Mouse (Mus musculus) CD4-positive helper T cell, adult 2 months (primary cell): ENCODE results near the gene Ppfibp1.

Experiments
- DNase-seq: peaks from one replicate; pipeline ENCODE4 v3.0.0-alpha.2; 2012; ENCODE audit warnings: low read depth, missing footprints, low spot score

Ppfibp1 gene

DNA sequence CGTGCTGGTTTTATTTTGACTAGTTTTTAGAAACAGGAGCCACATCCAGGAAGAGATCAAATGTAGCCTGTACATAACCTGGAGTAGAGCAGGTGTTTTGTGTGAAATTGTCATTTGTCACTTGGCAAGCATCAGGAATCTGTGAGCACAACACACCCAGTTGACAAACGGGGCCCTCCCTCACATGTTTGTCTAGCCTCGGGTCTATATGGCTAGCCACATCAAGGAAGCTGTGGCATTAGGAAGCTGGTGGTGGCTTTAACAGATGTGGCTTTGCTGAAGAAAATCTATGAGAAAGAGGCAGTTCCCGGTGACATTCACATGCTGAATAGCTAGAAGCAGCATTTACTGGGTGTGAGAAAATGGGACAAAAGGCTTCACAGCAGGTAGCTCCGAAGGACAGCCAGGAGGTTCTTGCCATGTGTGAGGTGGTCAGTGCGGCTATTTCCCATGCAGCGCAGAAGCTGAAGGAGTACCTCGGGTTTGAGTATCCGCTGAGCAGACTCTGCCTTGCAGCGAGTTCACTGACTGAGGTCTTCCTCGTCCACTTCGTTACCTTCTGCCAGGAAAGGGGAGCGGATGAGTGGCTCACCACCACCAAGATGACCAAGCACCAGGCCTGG is 144.1 kb downstream of the Ppfibp1 start, which contains the start of gene Rep15:
TSS of gene Rep15 (plus strand) at position 282 of the 623 bp plus-strand sequence.
- DNase-seq: peak; percentile 43

DNA sequence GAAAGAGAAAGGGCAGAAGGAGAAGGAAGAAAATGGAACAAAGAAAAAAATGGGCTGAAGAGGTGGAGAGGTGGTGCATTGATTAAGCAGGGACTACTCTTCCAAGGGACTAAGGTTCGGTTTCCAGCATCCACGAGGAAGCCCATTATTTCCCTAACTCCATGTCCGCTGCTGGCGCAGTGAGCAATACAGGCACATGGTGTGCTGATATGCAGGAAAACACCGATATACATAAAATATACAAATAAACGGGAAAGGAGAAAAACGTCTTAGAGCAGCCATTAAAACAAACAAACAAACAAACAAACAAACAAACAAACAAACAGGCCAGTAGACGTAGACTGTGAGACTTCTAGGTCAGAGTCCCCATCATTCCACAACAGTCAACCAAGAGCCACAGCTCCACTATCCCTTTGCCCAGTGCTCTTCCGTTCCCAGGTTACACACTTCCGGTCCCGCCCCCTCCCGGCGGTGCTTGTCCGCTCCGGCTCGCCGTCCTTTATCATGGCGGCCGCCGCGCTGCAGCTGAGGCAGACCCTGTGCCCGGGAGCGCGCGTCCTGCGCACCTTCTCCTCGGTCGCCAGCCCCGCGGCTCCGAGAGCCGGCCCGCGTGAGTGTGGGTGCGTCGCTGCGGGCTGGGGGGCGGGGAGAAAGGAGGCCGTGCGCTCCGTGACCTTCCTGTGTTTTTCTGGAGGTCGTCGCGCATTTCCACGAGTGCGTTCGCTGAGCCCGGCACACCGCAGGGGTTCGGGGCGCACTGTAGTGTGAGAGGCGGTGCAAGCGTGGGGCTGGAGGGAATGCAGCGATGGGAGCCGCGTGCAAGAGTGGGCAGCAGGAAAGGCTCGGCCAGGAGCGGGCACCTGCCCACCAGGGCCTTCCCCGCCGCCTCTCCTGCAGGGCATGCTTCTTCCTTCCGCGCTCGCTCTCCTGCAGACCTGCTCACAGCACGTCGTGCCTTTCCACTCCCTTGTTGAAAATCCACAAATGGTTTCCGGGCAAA is 154.3 kb downstream of the Ppfibp1 start, which contains the start of gene Mrps35:
TSS of gene Mrps35 (plus strand) at position 474 of the 1,000 bp plus-strand sequence.
- peak; percentile 88 for DNase-seq

- DNase-seq: no peak
Measured at GRCm38 (mm10) chr6:147043633-147044032, 155.3 kb downstream of the Ppfibp1 start.

- DNase-seq: no peak
Measured at GRCm38 (mm10) chr6:147049239-147049805, 161.0 kb downstream of the Ppfibp1 start.

GRCm38 (mm10) chr6:147051666-147052065 is 163.4 kb downstream of the Ppfibp1 start:
- no peak for DNase-seq

- DNase-seq: no peak
Measured at GRCm38 (mm10) chr6:147052440-147052839, 164.2 kb downstream of the Ppfibp1 start.

DNA sequence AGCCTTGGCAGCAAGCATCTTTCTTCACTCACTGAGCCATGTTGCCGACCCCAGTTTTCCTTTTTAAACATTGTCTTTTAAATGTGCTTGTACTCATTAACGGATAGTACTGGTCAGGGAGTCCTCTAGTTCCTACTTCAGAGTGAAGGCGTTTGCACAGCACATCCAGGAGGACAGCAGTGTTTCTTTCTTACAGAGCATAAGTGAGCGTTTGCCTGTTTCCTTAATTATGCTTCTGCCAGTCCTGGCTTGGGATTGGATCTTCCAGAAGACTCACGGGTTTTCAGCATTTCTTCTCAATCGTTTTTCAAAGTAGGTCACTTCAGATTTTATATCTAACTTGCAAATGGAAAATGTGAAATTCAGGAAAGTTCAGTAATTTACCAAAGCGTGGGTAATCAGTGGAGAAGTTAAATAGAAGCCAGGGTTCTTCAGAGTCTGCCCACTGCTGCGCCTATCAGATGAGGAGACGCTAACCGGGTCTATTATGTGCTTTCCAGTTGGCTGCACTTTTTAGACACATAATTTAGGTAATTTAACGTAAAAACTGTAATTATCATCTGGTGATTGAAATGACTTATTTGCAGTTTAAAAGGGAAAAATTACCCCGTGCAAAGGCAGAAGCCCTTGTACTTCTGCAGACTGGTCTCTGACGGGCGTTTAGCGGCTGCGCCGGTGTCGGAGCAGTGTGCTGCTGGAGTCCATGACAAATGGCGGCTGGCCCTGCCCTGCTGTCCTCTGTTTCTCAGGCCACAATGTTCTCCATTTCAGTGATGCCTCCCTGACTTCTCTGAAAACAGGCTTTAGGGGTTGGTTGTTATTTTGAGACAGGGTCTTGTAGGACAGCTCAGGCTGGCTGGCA is 165.7 kb downstream of the Ppfibp1 start:
- no peak for DNase-seq

GRCm38 (mm10) chr6:147055374-147055977 is 167.2 kb downstream of the Ppfibp1 start:
- no peak for DNase-seq

DNA sequence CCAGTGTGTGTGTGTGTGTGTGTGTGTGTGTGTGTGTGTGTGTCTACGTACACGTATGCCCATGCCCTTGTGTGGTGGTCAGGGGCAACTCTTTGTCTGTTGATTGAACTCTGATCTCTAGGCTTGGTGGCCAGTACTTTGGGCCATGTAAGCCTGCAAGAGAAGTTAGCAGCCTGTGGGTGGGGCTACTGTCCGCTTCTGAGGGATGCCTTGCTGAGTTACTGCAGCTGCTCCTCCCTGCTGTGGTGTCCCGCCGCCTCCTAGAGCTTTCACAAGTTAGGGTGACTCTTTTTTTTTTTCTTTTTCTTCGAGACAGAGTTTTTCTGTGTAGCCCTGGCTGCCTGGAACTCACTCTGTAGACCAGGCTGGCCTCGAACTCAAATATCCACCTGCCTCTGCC is 171.0 kb downstream of the Ppfibp1 start:
- DNase-seq: no peak

- DNase-seq: no peak
Measured at GRCm38 (mm10) chr6:147061630-147062029, 173.3 kb downstream of the Ppfibp1 start.

GRCm38 (mm10) chr6:147062034-147062433 is 173.7 kb downstream of the Ppfibp1 start:
- no peak for DNase-seq

- no peak for DNase-seq
Measured at GRCm38 (mm10) chr6:147062694-147063093, 174.4 kb downstream of the Ppfibp1 start.

GRCm38 (mm10) chr6:147064226-147064943 is 176.1 kb downstream of the Ppfibp1 start:
- no peak for DNase-seq

DNA sequence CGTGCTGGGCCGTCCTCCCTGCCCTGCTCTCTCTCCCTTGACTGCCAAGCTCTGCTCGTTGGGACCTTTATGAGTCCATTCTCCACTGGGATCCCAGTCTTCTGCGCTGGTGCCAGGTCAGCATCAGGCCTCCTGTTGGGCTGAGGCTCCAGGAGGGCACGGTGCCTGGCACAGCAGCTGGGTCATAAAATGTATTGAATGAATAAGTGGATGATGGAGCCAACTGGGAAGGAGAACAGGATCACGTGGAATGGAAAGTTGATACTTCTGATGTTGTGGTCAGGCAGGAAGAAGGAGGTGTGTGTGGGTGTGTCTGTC is 176.6 kb downstream of the Ppfibp1 start:
- no peak for DNase-seq

DNA sequence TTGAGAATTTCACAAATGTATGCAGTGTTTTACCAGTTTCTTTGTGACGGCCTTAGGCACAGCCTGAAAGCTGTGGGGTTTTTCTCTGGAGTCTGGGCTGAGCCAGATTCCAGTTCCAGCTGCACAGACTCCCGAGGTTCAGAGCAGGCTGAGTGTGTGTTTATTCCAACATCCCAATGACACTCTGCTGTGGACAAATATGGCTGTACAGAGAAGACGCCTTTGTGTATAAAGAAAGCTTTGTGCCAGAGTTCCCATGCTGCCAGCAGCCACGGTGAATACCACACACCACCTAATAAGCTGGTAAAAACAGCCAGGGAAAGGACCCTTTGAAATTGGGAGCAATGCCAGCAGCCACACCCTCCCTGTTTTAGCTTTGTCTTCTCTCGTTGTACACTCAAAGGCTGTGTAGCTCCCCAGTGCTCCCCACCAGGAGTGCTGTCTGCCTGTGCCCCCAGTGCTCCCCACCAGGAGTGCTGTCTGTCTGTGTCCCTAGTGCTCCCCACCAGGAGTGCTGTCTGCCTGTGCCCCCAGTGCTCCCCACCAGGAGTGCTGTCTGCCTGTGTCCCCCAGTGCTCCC is 187.6 kb downstream of the Ppfibp1 start:
- no peak for DNase-seq

GRCm38 (mm10) chr6:147076878-147077277 is 188.6 kb downstream of the Ppfibp1 start:
- no peak for DNase-seq

DNA sequence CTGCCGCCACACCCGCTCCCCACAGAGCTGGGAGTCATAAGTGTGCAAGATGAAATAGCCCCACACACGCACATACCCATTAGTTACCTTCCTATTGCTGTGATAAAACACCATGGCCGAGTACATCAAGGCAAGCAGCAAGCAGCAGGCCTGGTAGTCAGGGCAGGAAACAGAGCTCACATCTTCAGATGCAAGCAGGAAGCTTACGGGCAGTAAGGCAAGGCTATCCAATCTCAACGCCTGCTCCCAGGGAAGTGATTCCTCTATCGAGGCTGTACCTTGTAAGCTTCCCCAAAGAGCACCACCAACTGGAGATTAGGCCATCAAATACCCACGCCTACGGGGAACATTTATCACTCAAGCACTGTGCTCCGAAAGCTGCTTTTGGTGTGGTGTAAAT is 191.6 kb downstream of the Ppfibp1 start:
- DNase-seq: no peak
